Mouse (Mus musculus) embryonic facial prominence, embryonic 11.5 days (tissue): ENCODE results near the gene Sirt1. TPM values are rescaled to one million over a fixed set of nuclear protein-coding genes. Genes with fewer than 3 reads are reported as not detected.
"Not testable (repeated sequence)": the region's sequence is repeated elsewhere in the genome, so short reads cannot be mapped to it uniquely, and the experiment has no call there.

Experiments used
- ATAC-seq: fragments of 200-750 bp; cut with Nextera tagmentation; replicated peaks from 2 replicates; pipeline ENCODE4 v1.8.0; 2017; ENCODE audit warnings: low read depth; ENCODE audit not compliant: insufficient number of reproducible peaks, low FRiP score, low TSS enrichment
- DNase-seq: peaks from one replicate; pipeline ENCODE4 v3.0.0-alpha.2; 2015; ENCODE audit warnings: low spot score
- H3K27ac ChIP-seq: fragments of 300-500 bp; sonication (generic); replicated peaks from 2 replicates; pipeline ENCODE4 v1.5.1; 2014; ENCODE audit warnings: mild to moderate bottlenecking, low read depth, low read length, control low read depth
- H3K27me3 ChIP-seq: fragments of 300-500 bp; sonication (generic); 2 replicates; pipeline ENCODE4 v1.6.1; 2014; ENCODE audit warnings: mild to moderate bottlenecking, low read length, moderate library complexity, mixed read lengths; ENCODE audit not compliant: control insufficient read depth, insufficient read depth
- H3K36me3 ChIP-seq: fragments of 300-500 bp; sonication (generic); replicated peaks from 2 replicates; pipeline ENCODE4 v1.6.1; 2014; ENCODE audit warnings: low read depth, mild to moderate bottlenecking, low read length, moderate library complexity, mixed read lengths; ENCODE audit not compliant: control insufficient read depth, insufficient read depth
- H3K4me1 ChIP-seq: fragments of 300-500 bp; sonication (generic); 2 replicates; pipeline ENCODE4 v1.6.1; 2014; ENCODE audit warnings: low read length, mixed read lengths; ENCODE audit not compliant: control insufficient read depth, insufficient read depth
- H3K4me2 ChIP-seq: fragments of 300-500 bp; sonication (generic); 2 replicates; pipeline ENCODE4 v1.6.1; 2014; ENCODE audit warnings: low read depth, mild to moderate bottlenecking, control low read depth, low read length, moderate library complexity
- H3K4me3 ChIP-seq: fragments of 300-500 bp; sonication (generic); 2 replicates; pipeline ENCODE4 v1.5.1; 2014; ENCODE audit warnings: low read depth, low read length, control low read depth
- H3K9ac ChIP-seq: fragments of 300-500 bp; sonication (generic); replicated peaks from 2 replicates; pipeline ENCODE4 v1.6.1; 2014; ENCODE audit warnings: mild to moderate bottlenecking, control low read depth, low read length
- H3K9me3 ChIP-seq: fragments of 300-500 bp; sonication (generic); replicated peaks from 2 replicates; pipeline ENCODE4 v1.6.1; 2016; ENCODE audit warnings: mild to moderate bottlenecking, low read length, inconsistent platforms, mixed read lengths; ENCODE audit not compliant: control insufficient read depth
- WGBS: fragments of 180-500 bp; shearing (Covaris S2); extraction: QIAGEN DNeasy Blood & Tissue Kit; methylation state at CpG from one replicate; pipeline ENCODE4 v1.1.7; 2014; 5-methylcytosine and 5-hydroxymethylcytosine counted together
- polyA plus RNA-seq: library from polyadenylated mRNA; unstranded; fragments of >200 nt; fragmentation: Nextera tagmentation; extraction: Ambion mirVana; gene quantifications from 2 replicates; pipeline ENCODE4 v1.2.1, GENCODE M21; 2014

Gene Sirt1
- polyA plus RNA-seq, 1 experiment from 2014 or later, result 15.2 TPM

DNA sequence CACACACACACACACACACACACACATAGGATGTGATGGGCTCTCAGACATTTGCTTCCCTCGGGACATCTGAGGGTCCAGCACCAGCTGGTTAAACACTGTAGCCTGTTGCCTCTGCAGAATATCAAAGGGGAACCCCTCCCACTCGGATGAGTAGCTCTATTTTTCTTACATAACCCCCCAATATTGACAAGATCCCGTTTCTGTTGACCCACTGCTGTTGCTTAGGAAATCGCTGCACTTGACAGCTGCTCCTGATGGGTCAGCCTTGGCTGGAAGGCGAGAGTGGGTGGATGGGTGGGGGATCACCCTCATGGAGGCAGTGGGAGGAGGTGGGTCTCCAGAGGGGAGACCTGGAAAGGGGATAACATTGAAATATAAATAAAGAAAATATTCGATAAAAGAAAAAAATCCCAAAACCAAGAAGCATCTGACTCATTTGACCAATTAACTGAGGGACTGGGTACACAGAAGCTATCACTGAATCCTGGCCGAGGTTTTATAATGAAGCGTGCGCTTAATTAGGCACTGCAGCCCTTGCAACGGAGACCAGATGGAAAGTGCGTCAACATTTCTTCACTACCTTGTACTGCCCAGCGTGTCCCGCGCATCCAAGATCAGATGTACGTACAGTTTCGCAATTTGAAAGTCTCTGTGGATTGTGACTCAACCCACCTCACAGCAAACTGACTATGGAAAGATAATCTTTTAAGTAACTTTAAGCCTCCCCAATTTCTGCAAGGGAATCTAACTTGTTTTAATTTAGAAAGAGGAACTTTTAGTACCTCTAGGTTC, 28.9 kb upstream of the Sirt1 start:
- ATAC-seq, result no peak
- no peak for DNase-seq

DNA sequence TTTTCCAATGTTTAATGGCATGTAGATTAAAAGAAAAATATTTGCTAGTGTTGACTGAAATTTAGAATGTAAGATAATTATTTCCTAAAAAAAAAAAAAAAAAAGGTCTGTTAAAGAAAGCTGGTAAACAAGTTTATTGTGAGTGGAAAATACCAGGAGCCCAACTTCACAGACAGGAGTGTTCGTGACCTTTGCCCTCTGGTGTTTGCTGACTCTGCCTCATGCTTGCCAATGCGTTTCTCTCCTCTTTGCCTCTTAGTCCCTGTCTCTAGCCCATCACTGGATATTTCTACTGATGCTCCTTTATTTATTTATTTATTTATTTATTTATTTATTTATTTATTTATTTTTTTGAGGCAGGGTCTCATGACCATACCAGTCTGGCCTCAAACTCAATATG, 22.1 kb upstream of the Sirt1 start:
- ATAC-seq (no peak), DNase-seq (no peak)
- Histone ChIP-seq H3K27me3 (no peaks in the 10 kb centered on the region), H3K4me1 (no peaks in the 10 kb centered on the region), H3K9me3 (no peaks in the 10 kb centered on the region), H3K4me3 (no peak overlapping the region), H3K4me2 (no peak overlapping the region), H3K9ac (no peak overlapping the region), H3K36me3 (no peaks in the 10 kb centered on the region), H3K27ac (no peak overlapping the region)
- WGBS, result 76% methylated on average over 2 of the region's 2 CpGs

More for the DNA sequence above, 28.9 kb upstream of the Sirt1 start:
- Histone ChIP-seq H3K4me1 (no peaks in the 10 kb centered on the region), H3K4me2 (no peak overlapping the region), H3K27me3 (no peaks in the 10 kb centered on the region), H3K9me3 (no peaks in the 10 kb centered on the region), H3K4me3 (no peak overlapping the region), H3K9ac (no peak overlapping the region), H3K27ac (no peak overlapping the region), H3K36me3 (no peaks in the 10 kb centered on the region)
- WGBS, result 66% methylated on average over 16 of the region's 16 CpGs

DNA sequence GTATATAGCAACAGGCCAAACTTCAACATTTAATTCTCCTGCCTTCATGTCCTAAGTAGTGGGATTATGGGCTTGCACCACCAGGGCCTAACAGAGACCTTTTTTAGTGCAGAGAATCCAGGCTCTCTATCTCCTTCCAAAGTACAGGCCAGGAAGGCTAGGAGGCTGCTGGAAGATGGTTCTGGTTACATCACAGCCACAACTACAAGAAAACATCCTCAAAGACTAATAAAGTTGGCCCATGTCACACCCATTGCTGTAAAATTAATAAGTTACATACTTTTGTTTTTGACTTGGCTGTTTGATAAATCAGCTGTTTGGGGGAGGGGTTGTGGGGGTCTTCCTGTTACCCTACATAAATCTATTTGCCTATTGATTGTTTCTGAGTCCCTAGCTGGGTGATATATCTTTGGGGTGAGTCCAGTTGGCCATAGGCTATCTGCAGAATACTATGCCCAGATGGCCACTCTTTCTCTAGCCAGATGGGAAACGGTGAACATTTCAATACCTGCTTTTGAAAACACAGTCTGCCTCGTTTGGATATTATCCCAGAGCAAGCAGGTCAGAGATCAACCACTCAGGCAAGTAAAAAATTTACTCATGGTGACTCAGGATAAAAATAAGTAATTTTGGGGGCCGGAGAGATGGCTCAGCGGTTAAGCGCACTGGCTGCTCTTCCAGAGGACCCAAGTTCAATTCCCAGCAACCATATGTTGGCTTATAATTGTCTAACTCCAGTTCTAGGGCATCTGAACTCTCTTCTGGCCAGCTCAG, 21.4 kb upstream of the Sirt1 start:
- no peaks in the 10 kb centered on the region for H3K27me3 ChIP-seq
- no peak overlapping the region for H3K9ac ChIP-seq
- WGBS, result 82% methylated on average over 5 of the region's 5 CpGs
- H3K4me1 ChIP-seq, result no peaks in the 10 kb centered on the region
- H3K36me3 ChIP-seq, result no peaks in the 10 kb centered on the region
- no peaks in the 10 kb centered on the region for H3K9me3 ChIP-seq
- H3K27ac ChIP-seq, result no peak overlapping the region
- H3K4me3 ChIP-seq, result no peak overlapping the region
- no peak for ATAC-seq
- DNase-seq, result no peak
- H3K4me2 ChIP-seq, result no peak overlapping the region

DNA sequence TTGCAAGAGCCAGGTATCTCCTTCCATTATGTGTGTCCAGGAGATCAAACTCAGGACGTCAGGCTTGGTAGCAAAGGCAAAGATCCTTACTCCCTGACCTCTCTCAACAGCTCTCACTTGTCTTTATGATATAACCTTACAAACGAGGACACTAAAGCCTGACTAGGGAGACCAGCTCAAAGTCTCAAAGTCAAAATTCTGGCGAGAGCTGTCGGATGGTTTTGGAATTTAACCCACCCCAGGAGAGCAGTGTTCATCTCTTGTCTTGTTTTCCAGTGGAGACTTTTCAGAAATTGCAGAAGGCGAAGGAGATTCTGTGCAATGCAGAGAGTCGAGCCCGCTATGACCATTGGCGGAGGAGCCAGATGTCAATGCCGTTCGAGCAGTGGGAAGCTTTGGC, 15.5 kb upstream of the Sirt1 start:
- 88% methylated on average over 10 of the region's 10 CpGs for WGBS
- Histone ChIP-seq H3K27ac (no peak overlapping the region), H3K9me3 (no peaks in the 10 kb centered on the region), H3K4me3 (no peak overlapping the region), H3K27me3 (no peaks in the 10 kb centered on the region), H3K4me1 (no peaks in the 10 kb centered on the region), H3K9ac (no peak overlapping the region), H3K36me3 (no peaks in the 10 kb centered on the region), H3K4me2 (no peak overlapping the region)
- DNase-seq (no peak), ATAC-seq (no peak)

DNA sequence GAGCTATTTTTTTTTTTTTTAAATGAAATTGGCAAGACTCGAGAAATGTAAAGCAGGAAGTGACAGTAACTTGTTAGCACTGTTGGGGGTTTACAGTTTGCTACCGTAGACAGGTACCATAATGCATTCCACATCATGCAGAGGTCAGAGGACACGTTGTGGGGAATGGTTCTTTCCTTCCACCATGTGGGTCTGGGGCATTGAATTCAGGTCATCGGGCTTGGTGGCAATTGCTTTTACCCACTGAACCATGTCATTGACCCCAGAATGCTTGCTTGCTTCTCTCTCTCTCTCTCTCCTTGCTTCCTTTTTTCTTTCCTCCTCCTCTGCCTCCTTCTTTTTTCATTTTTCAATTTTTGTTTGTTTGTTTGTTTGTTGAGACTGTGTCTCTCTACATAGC, 7.4 kb upstream of the Sirt1 start:
- no peak for ATAC-seq
- H3K4me2 ChIP-seq, result no peak overlapping the region
- DNase-seq, result no peak
- 64% methylated on average over 4 of the region's 4 CpGs for WGBS
- no peak overlapping the region for H3K4me3 ChIP-seq
- H3K27me3 ChIP-seq, result no peaks in the 10 kb centered on the region
- H3K36me3 ChIP-seq, result no peaks in the 10 kb centered on the region
- H3K9ac ChIP-seq, result no peak overlapping the region
- H3K27ac ChIP-seq, result no peak overlapping the region
- no peaks in the 10 kb centered on the region for H3K9me3 ChIP-seq
- no peaks in the 10 kb centered on the region for H3K4me1 ChIP-seq

DNA sequence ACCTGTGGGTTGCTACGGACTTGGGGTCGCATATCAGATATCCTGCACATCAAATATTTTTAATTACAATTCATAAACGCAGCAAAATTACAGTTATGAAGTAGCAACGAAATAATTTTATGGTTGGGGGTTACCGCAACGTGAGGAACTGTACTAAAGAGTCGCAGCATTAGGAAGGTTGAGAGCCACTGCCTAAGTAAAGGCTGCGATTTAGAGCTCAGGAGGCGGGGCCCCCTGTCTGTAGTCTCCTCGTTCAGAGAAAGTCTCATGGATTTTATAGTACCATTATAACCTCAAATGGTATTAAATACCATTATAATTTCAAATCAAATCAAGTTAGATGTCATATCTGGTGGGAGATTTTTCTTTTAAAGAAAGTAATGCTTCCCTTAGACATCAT, 5.5 kb upstream of the Sirt1 start:
- no peak for ATAC-seq
- Histone ChIP-seq H3K9me3 (no peaks in the 10 kb centered on the region), H3K4me3 (peak overlapping the region; percentile 57), H3K4me1 (no peaks in the 10 kb centered on the region), H3K27me3 (no peaks in the 10 kb centered on the region), H3K9ac (peak overlapping the region; percentile 52), H3K27ac (no peak overlapping the region), H3K36me3 (no peaks in the 10 kb centered on the region), H3K4me2 (peak overlapping the region; percentile 33)
- WGBS, result 3% methylated on average over 10 of the region's 10 CpGs
- DNase-seq, result peak; percentile 10

DNA sequence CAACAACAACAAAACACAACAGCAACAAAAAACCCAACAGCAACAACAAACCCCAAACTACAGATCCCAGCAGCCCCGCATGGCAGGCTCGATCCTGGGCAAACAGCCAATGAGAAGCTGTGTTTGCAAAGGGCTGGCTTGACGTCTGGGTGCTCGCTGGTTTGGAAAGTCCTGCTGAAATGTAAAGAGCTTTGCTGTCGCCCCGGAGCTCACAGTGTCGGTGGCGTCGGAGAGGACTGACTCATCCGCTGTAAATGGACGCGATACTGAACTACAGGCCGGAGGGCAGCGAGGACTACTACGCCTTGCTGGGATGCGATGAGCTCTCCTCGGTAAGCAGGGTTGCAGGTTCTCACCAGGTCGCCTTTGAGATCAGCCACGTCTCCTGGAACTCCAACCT, 4.9 kb upstream of the Sirt1 start:
- peak overlapping the region; percentile 52 for H3K9ac ChIP-seq
- H3K27me3 ChIP-seq, result no peaks in the 10 kb centered on the region
- peak; percentile 66 for ATAC-seq
- H3K4me3 ChIP-seq, result peak overlapping the region; percentile 57
- H3K9me3 ChIP-seq, result no peaks in the 10 kb centered on the region
- no peak overlapping the region for H3K27ac ChIP-seq
- H3K36me3 ChIP-seq, result no peaks in the 10 kb centered on the region
- H3K4me2 ChIP-seq, result peak overlapping the region; percentile 33
- DNase-seq, result peak; percentile 82
- H3K4me1 ChIP-seq, result no peaks in the 10 kb centered on the region; the same call in 1 of the 2 replicates
- 0% methylated on average over 19 of the region's 19 CpGs for WGBS

DNA sequence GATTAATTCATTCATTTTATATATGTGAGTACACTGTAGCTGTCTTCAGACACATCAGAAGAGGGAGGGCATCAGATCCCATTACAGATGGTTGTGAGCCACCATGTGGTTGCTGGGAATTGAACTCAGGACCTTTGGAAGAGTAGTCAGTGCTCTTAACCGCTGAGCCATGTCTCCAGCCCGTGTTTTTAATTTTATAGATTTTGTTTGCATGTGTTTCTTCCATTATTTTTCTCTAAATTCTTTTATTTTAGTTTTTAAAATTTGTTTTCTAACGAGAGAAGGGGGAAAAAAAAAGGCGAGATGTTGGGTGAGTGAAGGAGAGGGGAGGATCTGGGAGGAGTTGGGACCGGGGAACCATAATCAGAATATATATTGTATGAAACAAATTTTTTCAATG, 4.4 kb upstream of the Sirt1 start:
- not testable (repeated sequence) for H3K9me3 ChIP-seq, H3K36me3 ChIP-seq, H3K4me1 ChIP-seq, DNase-seq, ATAC-seq, H3K27ac ChIP-seq, H3K9ac ChIP-seq, H3K27me3 ChIP-seq
- Histone ChIP-seq H3K4me2 (peak overlapping the region; percentile 33), H3K4me3 (peak overlapping the region; percentile 57)
- 30% methylated on average over 5 of the region's 5 CpGs for WGBS
